Mouse (Mus musculus): ENCODE results near the gene Fpgs.

The Fpgs gene

GRCm38 (mm10) chr2:32665853-32666252 is 38.1 kb downstream of the Fpgs start:
- DNase-seq: no peak

- DNase-seq: no peak
Observed at GRCm38 (mm10) chr2:32665345-32665744, 38.6 kb downstream of the Fpgs start.

GRCm38 (mm10) chr2:32662291-32662690 is 41.7 kb downstream of the Fpgs start:
- DNase-seq: no peak

GRCm38 (mm10) chr2:32661509-32662107 is 42.3 kb downstream of the Fpgs start:
- DNase-seq: peak; percentile 36

- DNase-seq: peak; percentile 53
Observed at GRCm38 (mm10) chr2:32658873-32659272, 45.1 kb downstream of the Fpgs start.

GRCm38 (mm10) chr2:32655826-32656225 is 48.1 kb downstream of the Fpgs start:
- peak; percentile 36 for DNase-seq

GRCm38 (mm10) chr2:32655394-32655744 is 48.6 kb downstream of the Fpgs start:
- no peak for DNase-seq

- DNase-seq: peak; percentile 40
Observed at GRCm38 (mm10) chr2:32654743-32655393, 49.1 kb downstream of the Fpgs start.

- DNase-seq: no peak
Observed at GRCm38 (mm10) chr2:32653764-32654163, 50.2 kb downstream of the Fpgs start.

- no peak for DNase-seq
Observed at GRCm38 (mm10) chr2:32647366-32647765, 56.6 kb downstream of the Fpgs start.

- DNase-seq: peak; percentile 58
Observed at GRCm38 (mm10) chr2:32646379-32647056, 57.4 kb downstream of the Fpgs start, which contains the start of gene Eng. Gene Eng (plus strand): TSS chr2:32646595.

- no peak for DNase-seq
Observed at GRCm38 (mm10) chr2:32645647-32646046, 58.3 kb downstream of the Fpgs start.

GRCm38 (mm10) chr2:32644799-32645475 is 59.0 kb downstream of the Fpgs start:
- DNase-seq: peak; percentile 67

GRCm38 (mm10) chr2:32644083-32644482 is 59.9 kb downstream of the Fpgs start:
- DNase-seq: no peak

- DNase-seq: no peak
Observed at GRCm38 (mm10) chr2:32642813-32643212, 61.1 kb downstream of the Fpgs start.

GRCm38 (mm10) chr2:32641810-32642209 is 62.1 kb downstream of the Fpgs start:
- no peak for DNase-seq

- no peak for DNase-seq
Observed at GRCm38 (mm10) chr2:32640550-32641051, 63.3 kb downstream of the Fpgs start.

GRCm38 (mm10) chr2:32639632-32640031 is 64.3 kb downstream of the Fpgs start:
- no peak for DNase-seq

GRCm38 (mm10) chr2:32637778-32638281 is 66.1 kb downstream of the Fpgs start:
- peak; percentile 69 for DNase-seq

GRCm38 (mm10) chr2:32636617-32637016 is 67.3 kb downstream of the Fpgs start:
- no peak for DNase-seq

- no peak for DNase-seq
Observed at GRCm38 (mm10) chr2:32634277-32635105, 69.5 kb downstream of the Fpgs start.

GRCm38 (mm10) chr2:32633660-32634059 is 70.3 kb downstream of the Fpgs start:
- DNase-seq: no peak

All from liver (tissue).